Mouse (Mus musculus): ENCODE results near the gene Zbtb1.

Zbtb1 gene

DNA sequence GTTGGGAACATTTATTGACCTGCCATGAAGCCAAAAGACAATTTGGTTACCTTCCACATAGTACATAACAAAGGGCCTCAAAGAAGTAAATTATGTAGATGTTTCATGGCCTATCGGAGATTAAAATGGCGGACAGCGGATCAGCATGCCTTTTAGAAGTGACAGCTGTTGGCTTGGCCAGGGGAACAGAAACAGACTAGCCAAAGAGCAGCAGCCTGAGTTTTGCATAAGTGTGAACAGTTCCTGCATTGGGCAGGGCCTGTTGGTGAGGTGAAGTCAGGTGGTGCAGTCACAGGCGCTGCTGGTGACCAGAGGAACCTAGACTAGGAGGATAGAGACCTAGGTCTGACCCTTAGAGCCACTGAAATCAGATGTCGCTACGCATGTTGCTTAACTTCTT lies 7.0 kb downstream of the Zbtb1 start:
- Histone ChIP-seq H3K27me3 (ENCODE audit: control insufficient read depth, insufficient read depth, low read length, poor library complexity, severe bottlenecking) (no peaks in the 10 kb centered on the region), H3K36me3 (ENCODE audit: control insufficient read depth, insufficient read depth, low read length, poor library complexity, severe bottlenecking) (no peaks in the 10 kb centered on the region)
- DNase-seq (ENCODE audit: low read depth, low spot score): peak; percentile 75

DNA sequence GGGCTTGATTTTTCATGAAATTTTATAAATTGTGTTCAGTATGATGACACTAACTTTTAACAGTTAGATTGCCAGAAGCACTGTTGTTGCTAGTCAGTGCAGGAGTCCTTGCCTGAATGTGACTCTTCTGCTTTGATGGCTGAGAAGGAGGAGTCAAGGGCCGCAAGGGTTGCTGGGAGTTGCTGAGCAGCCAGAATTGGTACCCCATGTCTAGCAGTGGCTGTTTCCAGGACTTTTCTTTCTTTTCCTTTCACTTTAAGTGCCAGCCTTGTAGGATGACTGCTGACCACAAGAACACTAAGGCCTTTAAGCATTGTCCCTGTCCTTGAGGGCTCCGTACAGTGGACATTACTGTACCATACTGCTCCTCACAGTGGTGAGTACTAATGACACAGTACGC lies 7.7 kb downstream of the Zbtb1 start:
- no peak for DNase-seq (ENCODE audit: low read depth, low spot score)
- H3K36me3 ChIP-seq (ENCODE audit: control insufficient read depth, insufficient read depth, low read length, poor library complexity, severe bottlenecking): no peaks in the 10 kb centered on the region
- H3K27me3 ChIP-seq (ENCODE audit: control insufficient read depth, insufficient read depth, low read length, poor library complexity, severe bottlenecking): no peaks in the 10 kb centered on the region

GRCm38 (mm10) chr12:76378556-76378955 lies 8.5 kb downstream of the Zbtb1 start:
- Histone ChIP-seq H3K36me3 (ENCODE audit: control insufficient read depth, insufficient read depth, low read length, poor library complexity, severe bottlenecking) (no peaks in the 10 kb centered on the region), H3K27me3 (ENCODE audit: control insufficient read depth, insufficient read depth, low read length, poor library complexity, severe bottlenecking) (no peaks in the 10 kb centered on the region)
- no peak for DNase-seq (ENCODE audit: low read depth, low spot score)

DNA sequence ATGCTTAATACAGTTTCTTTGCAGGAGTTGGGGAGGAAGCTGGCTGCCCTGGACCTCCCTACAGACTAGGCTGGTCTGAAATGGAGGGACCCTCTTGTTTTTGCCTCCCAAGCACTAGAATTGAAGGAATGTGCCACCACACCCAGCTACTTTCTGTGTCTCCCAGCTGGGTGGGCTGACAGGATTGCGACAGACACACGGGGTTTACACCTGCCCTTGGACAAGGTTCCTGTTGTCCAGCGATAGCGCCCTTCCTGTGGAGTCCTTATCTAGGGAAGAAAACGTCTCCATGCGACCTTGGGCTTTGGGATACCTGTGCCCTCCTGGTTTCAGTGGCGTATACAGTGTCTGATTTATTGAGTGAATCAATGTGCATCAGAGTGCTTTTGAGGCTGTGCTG lies 10.1 kb downstream of the Zbtb1 start:
- no peaks in the 10 kb centered on the region for H3K27me3 ChIP-seq (ENCODE audit: control insufficient read depth, insufficient read depth, low read length, poor library complexity, severe bottlenecking)
- no peak for DNase-seq (ENCODE audit: low read depth, low spot score)
- H3K36me3 ChIP-seq (ENCODE audit: control insufficient read depth, insufficient read depth, low read length, poor library complexity, severe bottlenecking): no peaks in the 10 kb centered on the region

- peaks cover 4% of the 10 kb centered on the region for H3K36me3 ChIP-seq (ENCODE audit: control insufficient read depth, insufficient read depth, low read length, poor library complexity, severe bottlenecking)
- H3K27me3 ChIP-seq (ENCODE audit: control insufficient read depth, insufficient read depth, low read length, poor library complexity, severe bottlenecking): no peaks in the 10 kb centered on the region
- DNase-seq (ENCODE audit: low read depth, low spot score): no peak
These were observed 15.3 kb downstream of the Zbtb1 start for GRCm38 (mm10) chr12:76385342-76385741.

GRCm38 (mm10) chr12:76388794-76389193 lies 18.7 kb downstream of the Zbtb1 start:
- H3K27me3 ChIP-seq (ENCODE audit: control insufficient read depth, insufficient read depth, low read length, poor library complexity, severe bottlenecking): no peaks in the 10 kb centered on the region
- peaks cover 4% of the 10 kb centered on the region for H3K36me3 ChIP-seq (ENCODE audit: control insufficient read depth, insufficient read depth, low read length, poor library complexity, severe bottlenecking)
- no peak for DNase-seq (ENCODE audit: low read depth, low spot score)

GRCm38 (mm10) chr12:76391595-76392271 lies 21.7 kb downstream of the Zbtb1 start:
- no peaks in the 10 kb centered on the region for H3K27me3 ChIP-seq (ENCODE audit: control insufficient read depth, insufficient read depth, low read length, poor library complexity, severe bottlenecking)
- no peak for DNase-seq (ENCODE audit: low read depth, low spot score)
- H3K36me3 ChIP-seq (ENCODE audit: control insufficient read depth, insufficient read depth, low read length, poor library complexity, severe bottlenecking): peaks cover 2% of the 10 kb centered on the region

- DNase-seq (ENCODE audit: low read depth, low spot score): no peak
- no peaks in the 10 kb centered on the region for H3K36me3 ChIP-seq (ENCODE audit: control insufficient read depth, insufficient read depth, low read length, poor library complexity, severe bottlenecking)
- no peaks in the 10 kb centered on the region for H3K27me3 ChIP-seq (ENCODE audit: control insufficient read depth, insufficient read depth, low read length, poor library complexity, severe bottlenecking)
These were observed 22.9 kb downstream of the Zbtb1 start for GRCm38 (mm10) chr12:76392979-76393378.

DNA sequence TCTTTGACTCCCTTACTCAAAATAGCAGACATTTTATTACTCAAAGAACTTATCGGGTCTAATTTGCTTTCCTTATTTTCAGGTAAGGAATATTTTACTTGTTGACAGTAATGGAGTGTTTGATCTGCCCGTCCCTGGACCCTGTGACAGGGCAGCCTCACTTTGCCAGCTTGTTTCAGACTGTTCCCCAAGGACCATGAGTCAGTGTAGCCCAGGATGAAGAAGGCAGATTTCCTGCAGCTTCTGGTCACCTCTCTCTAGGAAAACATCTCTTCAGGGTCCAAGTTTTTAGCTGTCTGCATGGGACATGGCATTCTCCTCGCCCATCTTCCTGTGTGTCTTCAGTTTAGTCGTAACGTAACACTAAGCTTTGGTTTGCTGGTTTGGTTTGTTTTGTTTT lies 27.2 kb downstream of the Zbtb1 start:
- Histone ChIP-seq H3K27me3 (ENCODE audit: control insufficient read depth, insufficient read depth, low read length, poor library complexity, severe bottlenecking) (no peaks in the 10 kb centered on the region), H3K36me3 (ENCODE audit: control insufficient read depth, insufficient read depth, low read length, poor library complexity, severe bottlenecking) (no peaks in the 10 kb centered on the region)
- no peak for DNase-seq (ENCODE audit: low read depth, low spot score)

- Histone ChIP-seq H3K36me3 (ENCODE audit: control insufficient read depth, insufficient read depth, low read length, poor library complexity, severe bottlenecking) (no peaks in the 10 kb centered on the region), H3K27me3 (ENCODE audit: control insufficient read depth, insufficient read depth, low read length, poor library complexity, severe bottlenecking) (no peaks in the 10 kb centered on the region)
- peak; percentile 50 for DNase-seq (ENCODE audit: low read depth, low spot score)
These were observed 31.6 kb downstream of the Zbtb1 start for GRCm38 (mm10) chr12:76401674-76402073.

DNA sequence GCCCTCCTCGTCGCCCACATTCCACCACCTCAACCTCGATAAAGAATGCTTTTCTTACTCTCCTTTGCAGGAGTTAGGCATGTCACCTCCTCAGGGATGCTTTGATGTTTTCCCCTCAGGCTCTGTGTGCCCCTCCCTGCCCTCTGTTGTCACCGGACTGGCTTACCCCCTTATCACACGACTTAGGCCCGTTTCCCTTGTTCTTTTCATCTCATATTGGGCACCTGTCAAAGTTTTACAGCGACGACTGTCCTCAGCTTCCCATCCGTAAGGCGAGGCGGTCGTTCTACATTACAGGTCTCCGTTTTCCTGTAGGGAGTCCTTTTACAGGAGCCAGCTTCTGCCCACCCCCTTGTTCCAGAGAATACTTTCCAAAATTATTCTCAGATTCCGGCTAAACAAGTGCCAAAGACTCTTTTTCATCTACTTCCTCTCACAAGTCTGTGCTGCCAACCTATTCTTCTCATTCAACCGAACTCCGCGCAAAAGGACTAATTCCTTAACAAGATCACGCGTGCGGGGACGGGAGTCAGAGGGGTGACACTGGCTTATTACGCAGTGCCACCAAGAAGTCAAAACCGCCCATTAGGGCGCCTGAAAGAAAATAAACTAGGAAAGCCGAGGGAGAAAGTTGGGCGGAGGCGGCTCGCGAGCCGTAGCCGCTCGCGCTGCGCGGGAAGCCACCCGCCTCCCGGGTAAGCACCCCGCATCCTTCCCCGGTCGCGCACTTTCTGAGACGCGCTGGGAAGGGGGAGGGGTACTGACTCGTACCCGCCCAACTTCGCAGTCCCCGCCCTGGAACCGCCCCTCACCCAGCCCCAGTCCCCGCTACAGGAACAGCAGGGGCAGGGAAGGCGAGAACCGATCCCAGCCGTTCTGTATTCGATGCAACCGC lies 33.2 kb downstream of the Zbtb1 start:
- H3K27me3 ChIP-seq (ENCODE audit: control insufficient read depth, insufficient read depth, low read length, poor library complexity, severe bottlenecking): no peaks in the 10 kb centered on the region
- no peak for DNase-seq (ENCODE audit: low read depth, low spot score)
- no peaks in the 10 kb centered on the region for H3K36me3 ChIP-seq (ENCODE audit: control insufficient read depth, insufficient read depth, low read length, poor library complexity, severe bottlenecking)

DNA sequence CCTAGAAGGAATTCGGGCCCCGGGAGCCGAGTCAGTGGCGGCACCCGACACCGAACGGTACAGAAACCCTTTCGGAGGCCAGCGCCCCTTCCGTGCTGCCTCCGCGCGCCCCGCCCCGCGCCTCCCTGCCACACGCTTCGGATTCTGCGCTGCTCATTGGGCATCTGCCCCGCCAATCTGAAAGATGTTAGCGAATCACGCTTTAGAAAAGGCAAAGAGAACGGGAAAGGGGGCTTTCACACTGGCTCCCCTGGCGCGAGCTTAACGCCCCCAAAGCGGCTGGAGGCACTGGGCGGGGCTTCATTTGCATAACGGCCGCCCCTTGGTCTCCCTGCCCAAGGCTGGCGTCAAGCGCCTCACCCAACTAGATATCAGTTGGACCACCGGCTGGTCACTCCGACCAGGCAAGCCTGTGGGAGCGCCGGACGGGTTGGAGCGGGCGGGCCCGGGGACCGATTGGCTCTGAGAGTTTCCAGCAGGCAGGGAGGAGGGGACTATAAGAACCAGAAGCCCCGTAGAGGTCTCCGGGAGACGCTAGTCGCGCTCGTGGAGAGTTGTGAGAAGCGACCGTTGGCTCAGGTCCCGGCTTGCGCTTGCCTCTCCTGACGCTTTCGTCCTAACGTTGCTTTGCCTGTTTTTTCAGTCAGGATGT lies 33.9 kb downstream of the Zbtb1 start, which contains the start of gene Hspa2:
Gene Hspa2 (plus strand): TSS at position 291 of the 652 bp plus-strand sequence.
- DNase-seq (ENCODE audit: low read depth, low spot score): peak; percentile 98
- no peaks in the 10 kb centered on the region for H3K27me3 ChIP-seq (ENCODE audit: control insufficient read depth, insufficient read depth, low read length, poor library complexity, severe bottlenecking)

GRCm38 (mm10) chr12:76404836-76405182 lies 34.7 kb downstream of the Zbtb1 start:
- no peaks in the 10 kb centered on the region for H3K36me3 ChIP-seq (ENCODE audit: control insufficient read depth, insufficient read depth, low read length, poor library complexity, severe bottlenecking)
- no peaks in the 10 kb centered on the region for H3K27me3 ChIP-seq (ENCODE audit: control insufficient read depth, insufficient read depth, low read length, poor library complexity, severe bottlenecking)
- DNase-seq (ENCODE audit: low read depth, low spot score): no peak

More for the DNA sequence above, 33.9 kb downstream of the Zbtb1 start, which contains the start of gene Hspa2:
- no peaks in the 10 kb centered on the region for H3K36me3 ChIP-seq (ENCODE audit: control insufficient read depth, insufficient read depth, low read length, poor library complexity, severe bottlenecking)

GRCm38 (mm10) chr12:76405183-76405970 lies 35.3 kb downstream of the Zbtb1 start:
- peak; percentile 51 for DNase-seq (ENCODE audit: low read depth, low spot score)

More at GRCm38 (mm10) chr12:76405183-76405970, 35.3 kb downstream of the Zbtb1 start:
- Histone ChIP-seq H3K27me3 (ENCODE audit: control insufficient read depth, insufficient read depth, low read length, poor library complexity, severe bottlenecking) (no peaks in the 10 kb centered on the region), H3K36me3 (ENCODE audit: control insufficient read depth, insufficient read depth, low read length, poor library complexity, severe bottlenecking) (no peaks in the 10 kb centered on the region)
